Mouse (Mus musculus): Measurements from ENCODE around the gene Degs2. TPM values are rescaled to one million over a fixed set of nuclear protein-coding genes. Genes with fewer than 3 reads are reported as not detected.

The Degs2 gene
- polyA plus RNA-seq, 1 experiment from 2014 or later, result 2.5 TPM

- no peak for ATAC-seq (ENCODE audit: low FRiP score, low read depth)
- Histone ChIP-seq H3K4me3 (no peak overlapping the region), H3K36me3 (peaks cover 35% of the 10 kb centered on the region), H3K9ac (replicated peaks) (no peak overlapping the region), H3K4me2 (replicated peaks) (no peak overlapping the region), H3K9me3 (no peaks in the 10 kb centered on the region), H3K27me3 (no peaks in the 10 kb centered on the region), H3K4me1 (no peaks in the 10 kb centered on the region), H3K27ac (replicated peaks) (no peak overlapping the region)
- 100% methylated on average over 1 of the region's 1 CpGs for WGBS
These were observed 55.9 kb downstream of the Degs2 start for GRCm38 (mm10) chr12:108646234-108646633.

GRCm38 (mm10) chr12:108642019-108642418 is 60.1 kb downstream of the Degs2 start:
- H3K4me1 ChIP-seq, result no peaks in the 10 kb centered on the region
- no peak overlapping the region for H3K4me3 ChIP-seq
- H3K9ac ChIP-seq (replicated peaks), result no peak overlapping the region
- H3K27ac ChIP-seq (replicated peaks), result no peak overlapping the region
- H3K27me3 ChIP-seq, result no peaks in the 10 kb centered on the region
- H3K9me3 ChIP-seq, result no peaks in the 10 kb centered on the region
- 93% methylated on average over 3 of the region's 3 CpGs for WGBS
- no peak for ATAC-seq (ENCODE audit: low FRiP score, low read depth)
- no peak overlapping the region for H3K4me2 ChIP-seq (replicated peaks)
- no peaks in the 10 kb centered on the region for H3K36me3 ChIP-seq

- Histone ChIP-seq H3K4me2 (replicated peaks) (no peak overlapping the region), H3K27me3 (no peaks in the 10 kb centered on the region), H3K4me1 (no peaks in the 10 kb centered on the region), H3K9ac (replicated peaks) (no peak overlapping the region), H3K4me3 (no peak overlapping the region), H3K36me3 (no peaks in the 10 kb centered on the region), H3K27ac (replicated peaks) (no peak overlapping the region), H3K9me3 (no peaks in the 10 kb centered on the region)
- no peak for ATAC-seq (ENCODE audit: low FRiP score, low read depth)
- 90% methylated on average over 3 of the region's 3 CpGs for WGBS
These were observed 63.0 kb downstream of the Degs2 start for GRCm38 (mm10) chr12:108639126-108639525.

- 89% methylated on average over 5 of the region's 5 CpGs for WGBS
- no peaks in the 10 kb centered on the region for H3K9me3 ChIP-seq
- H3K27ac ChIP-seq (replicated peaks), result no peak overlapping the region
These were observed 64.7 kb downstream of the Degs2 start for GRCm38 (mm10) chr12:108637440-108637839.

GRCm38 (mm10) chr12:108635501-108635900 is 66.6 kb downstream of the Degs2 start:
- 92% methylated on average over 4 of the region's 4 CpGs for WGBS
- Histone ChIP-seq H3K4me2 (replicated peaks) (no peak overlapping the region), H3K27ac (replicated peaks) (no peak overlapping the region), H3K9ac (replicated peaks) (no peak overlapping the region), H3K36me3 (peaks cover 4% of the 10 kb centered on the region; the same call in 1 of the 2 replicates), H3K4me3 (no peak overlapping the region), H3K9me3 (no peaks in the 10 kb centered on the region), H3K27me3 (no peaks in the 10 kb centered on the region), H3K4me1 (no peaks in the 10 kb centered on the region)
- ATAC-seq (ENCODE audit: low FRiP score, low read depth), result no peak

More at GRCm38 (mm10) chr12:108637440-108637839, 64.7 kb downstream of the Degs2 start:
- H3K9ac ChIP-seq (replicated peaks), result no peak overlapping the region
- H3K4me2 ChIP-seq (replicated peaks), result no peak overlapping the region
- H3K4me3 ChIP-seq, result no peak overlapping the region
- ATAC-seq (ENCODE audit: low FRiP score, low read depth), result no peak
- no peaks in the 10 kb centered on the region for H3K4me1 ChIP-seq
- peaks cover 4% of the 10 kb centered on the region; the same call in 1 of the 2 replicates for H3K36me3 ChIP-seq
- H3K27me3 ChIP-seq, result no peaks in the 10 kb centered on the region

- H3K4me1 ChIP-seq, result no peaks in the 10 kb centered on the region
- 90% methylated on average over 1 of the region's 1 CpGs for WGBS
- H3K36me3 ChIP-seq, result peaks cover 4% of the 10 kb centered on the region; the same call in 1 of the 2 replicates
- ATAC-seq (ENCODE audit: low FRiP score, low read depth), result no peak
- no peak overlapping the region for H3K4me3 ChIP-seq
- H3K27me3 ChIP-seq, result no peaks in the 10 kb centered on the region
- no peak overlapping the region for H3K9ac ChIP-seq (replicated peaks)
- no peak overlapping the region for H3K27ac ChIP-seq (replicated peaks)
- no peaks in the 10 kb centered on the region for H3K9me3 ChIP-seq
- no peak overlapping the region for H3K4me2 ChIP-seq (replicated peaks)
These were observed 68.1 kb downstream of the Degs2 start for GRCm38 (mm10) chr12:108634031-108634430.

- H3K4me2 ChIP-seq (replicated peaks), result no peak overlapping the region
- no peaks in the 10 kb centered on the region for H3K9me3 ChIP-seq
- H3K9ac ChIP-seq (replicated peaks), result no peak overlapping the region
- no peak for ATAC-seq (ENCODE audit: low FRiP score, low read depth)
- H3K4me1 ChIP-seq, result no peaks in the 10 kb centered on the region
- no peaks in the 10 kb centered on the region for H3K27me3 ChIP-seq
- H3K4me3 ChIP-seq, result no peak overlapping the region
- H3K27ac ChIP-seq (replicated peaks), result no peak overlapping the region
- H3K36me3 ChIP-seq, result peaks cover 4% of the 10 kb centered on the region; the same call in 1 of the 2 replicates
These were observed 69.6 kb downstream of the Degs2 start for GRCm38 (mm10) chr12:108632501-108632900.

GRCm38 (mm10) chr12:108630741-108631688 is 71.1 kb downstream of the Degs2 start:
- 88% methylated on average over 6 of the region's 6 CpGs for WGBS
- ATAC-seq (ENCODE audit: low FRiP score, low read depth), result no peak
- H3K4me2 ChIP-seq (replicated peaks), result no peak overlapping the region
- 0 out of 2 replicates have a peak, but pooled peaks cover 3% of the 10 kb centered on the region for H3K4me1 ChIP-seq
- H3K4me3 ChIP-seq, result no peak overlapping the region
- peaks cover 4% of the 10 kb centered on the region; the same call in 1 of the 2 replicates for H3K36me3 ChIP-seq
- H3K9me3 ChIP-seq, result no peaks in the 10 kb centered on the region
- H3K27me3 ChIP-seq, result no peaks in the 10 kb centered on the region
- H3K9ac ChIP-seq (replicated peaks), result no peak overlapping the region
- H3K27ac ChIP-seq (replicated peaks), result no peak overlapping the region

- H3K4me1 ChIP-seq, result peaks cover 13% of the 10 kb centered on the region
- no peak for ATAC-seq (ENCODE audit: low FRiP score, low read depth)
- 97% methylated on average over 1 of the region's 1 CpGs for WGBS
These were observed 72.6 kb downstream of the Degs2 start for GRCm38 (mm10) chr12:108629556-108629955.

More at GRCm38 (mm10) chr12:108629556-108629955, 72.6 kb downstream of the Degs2 start:
- Histone ChIP-seq H3K9me3 (no peaks in the 10 kb centered on the region), H3K9ac (replicated peaks) (no peak overlapping the region), H3K27ac (replicated peaks) (no peak overlapping the region), H3K36me3 (peaks cover 4% of the 10 kb centered on the region; the same call in 1 of the 2 replicates), H3K27me3 (no peaks in the 10 kb centered on the region), H3K4me3 (no peak overlapping the region), H3K4me2 (replicated peaks) (no peak overlapping the region)

MicroRNA genes within 50 kb of the gene (microRNA counts, 519-probe panel; counts per million panel counts)
- microRNA mmu-miR-342-3p, result 6,870 counts per million, percentile 73 among the panel's probes with 10 or more counts
- microRNA mmu-miR-342-5p, result not detected

Small RNA genes lying within 50 kb of the gene (microRNA-seq; reads per million reads assigned to microRNA genes)
- gene Gm23872 (not detected), gene Mir342 (16,210 reads per million, percentile 97 among the genes with 10 or more reads in this experiment)

Other genes starting within 250 kb of the Degs2 start
- gene Evl, start 147.6 kb downstream of the Degs2 start, polyA plus RNA-seq (2016; fragmentation: Nextera tagmentation; extraction: Ambion mirVana), result 123 and 138 TPM in 2 replicates
- gene Yy1, start 90.7 kb upstream of the Degs2 start, polyA plus RNA-seq (2016; fragmentation: Nextera tagmentation; extraction: Ambion mirVana), result 18.9 and 19.5 TPM in 2 replicates
- gene Slc25a29, start 133.6 kb upstream of the Degs2 start, polyA plus RNA-seq (2016; fragmentation: Nextera tagmentation; extraction: Ambion mirVana), result 12.5 and 13.6 TPM in 2 replicates
- gene Slc25a47, start 133.7 kb upstream of the Degs2 start, polyA plus RNA-seq (2016; fragmentation: Nextera tagmentation; extraction: Ambion mirVana), result 10.3 and 13.8 TPM in 2 replicates
- 8.6 and 9.0 TPM in 2 replicates for gene Wdr25, start 191.3 kb upstream of the Degs2 start, polyA plus RNA-seq (2016; fragmentation: Nextera tagmentation; extraction: Ambion mirVana)
- 124 TPM in 2 replicates for gene Wars, start 191.9 kb upstream of the Degs2 start, polyA plus RNA-seq (2016; fragmentation: Nextera tagmentation; extraction: Ambion mirVana)

All from midbrain, embryonic 12.5 days (tissue).